Mouse (Mus musculus): ENCODE measurements around the gene Pkib.

DNA sequence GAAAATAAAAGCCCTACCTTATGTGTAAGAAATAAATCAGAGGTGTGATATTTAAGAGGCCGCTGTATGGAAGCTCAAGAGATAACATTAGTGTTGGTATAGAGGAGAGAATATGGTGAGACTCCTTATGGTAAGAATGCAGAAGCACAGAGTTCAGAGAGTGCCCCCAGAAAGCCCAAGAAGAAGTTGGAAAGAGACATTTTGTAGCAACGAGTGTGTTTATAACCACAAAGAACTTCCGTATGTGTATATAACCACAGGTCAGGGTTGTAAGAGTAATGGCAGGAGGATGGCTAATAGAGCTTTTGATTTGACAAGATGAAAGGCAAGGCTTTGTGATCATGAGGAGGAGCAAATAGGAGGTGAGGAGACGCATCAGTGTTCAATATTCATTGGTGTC, 6.5 kb downstream of the Pkib start:
- TF ChIP-seq CTCF (IDR thresholded peaks at IDR 0.05; ENCODE audit: low read depth) (no peak), EP300 (IDR thresholded peaks at IDR 0.05; ENCODE audit: low read depth) (no peak)

Data from heart, postnatal 0 days (tissue).